Mouse (Mus musculus) lung, adult 2 months (tissue): ENCODE data around the gene Ankrd33b.

ENCODE experiments used
- CTCF ChIP-seq: fragments of 200-500 bp; IDR thresholded peaks from 2 replicates; pipeline ENCODE4 v1.5.1; 2011; ENCODE audit warnings: mild to moderate bottlenecking, low read length, control low read depth; ENCODE audit not compliant: insufficient read depth
- POLR2A ChIP-seq: fragments of 200-500 bp; IDR thresholded peaks from 2 replicates; pipeline ENCODE4 v1.6.1; 2011; ENCODE audit warnings: low read depth, mild to moderate bottlenecking, control low read depth, low read length, borderline replicate concordance; ENCODE audit errors: extremely low read depth

- TF ChIP-seq POLR2A (no peak), CTCF (no peak)
Measured at GRCm38 (mm10) chr15:31261094-31261493, 106.4 kb downstream of the Ankrd33b start.
